Mouse (Mus musculus): ENCODE results near the gene Cdh10.

- TF ChIP-seq POLR2A (IDR thresholded peaks at IDR 0.05; ENCODE audit: control insufficient read depth, extremely low read depth, insufficient read depth, low read length, poor library complexity): no peak
- no peak for TF ChIP-seq CTCF (IDR thresholded peaks at IDR 0.05; ENCODE audit: borderline replicate concordance, control insufficient read depth, extremely low read depth, insufficient read depth, low read length, poor library complexity)
These were observed 174.8 kb downstream of the Cdh10 start for GRCm38 (mm10) chr15:18993512-18993911.

All from thymus, adult 2 months (tissue).